Mouse (Mus musculus): ENCODE data around the gene Lamb3. TPM values are rescaled to one million over a fixed set of nuclear protein-coding genes. Genes with fewer than 3 reads are reported as not detected.
A peak's percentile ranks its signal among the peaks of the same experiment; 100 is the strongest.

The Lamb3 gene
- 0.58 and 0.62 TPM in 2 replicates for polyA plus RNA-seq (2015; fragmentation: Nextera tagmentation; extraction: Ambion mirVana)

DNA sequence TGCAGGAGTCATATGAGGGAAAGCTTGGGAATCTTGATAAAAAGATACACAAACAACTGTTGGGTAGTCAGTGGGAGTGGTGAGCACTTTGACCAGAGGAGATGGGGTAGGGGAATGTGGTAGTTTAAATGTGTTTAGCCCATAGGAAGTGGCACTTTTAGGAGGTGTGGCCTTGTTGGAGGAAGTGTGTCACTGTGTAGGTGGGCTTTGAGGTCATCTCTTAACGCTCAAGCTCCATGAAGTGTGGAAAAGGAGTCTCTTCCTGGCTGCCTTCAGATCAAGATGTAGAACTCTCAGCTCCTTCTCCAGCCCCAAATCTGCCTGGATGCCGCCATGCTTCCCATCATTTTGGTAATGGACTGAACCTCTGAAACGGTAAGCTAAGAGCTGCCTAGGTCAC is at the start of gene Lamb3:
TSS of gene Lamb3 (plus strand) at position 197 of the 400 bp plus-strand sequence.
- Histone ChIP-seq H3K36me3 (no peaks in the 10 kb centered on the region), H3K4me3 (replicated peaks) (no peak within 1 kb of the TSS), H3K27ac (no peak within 1 kb of the TSS), H3K9me3 (no peaks in the 10 kb centered on the region), H3K4me1 (replicated peaks) (no peaks in the 10 kb centered on the region), H3K4me2 (replicated peaks) (no peak within 1 kb of the TSS), H3K9ac (replicated peaks) (no peak within 1 kb of the TSS), H3K27me3 (no peaks in the 10 kb centered on the region)
- 89% methylated on average over 3 of the region's 3 CpGs for WGBS
- no peak for ATAC-seq

DNA sequence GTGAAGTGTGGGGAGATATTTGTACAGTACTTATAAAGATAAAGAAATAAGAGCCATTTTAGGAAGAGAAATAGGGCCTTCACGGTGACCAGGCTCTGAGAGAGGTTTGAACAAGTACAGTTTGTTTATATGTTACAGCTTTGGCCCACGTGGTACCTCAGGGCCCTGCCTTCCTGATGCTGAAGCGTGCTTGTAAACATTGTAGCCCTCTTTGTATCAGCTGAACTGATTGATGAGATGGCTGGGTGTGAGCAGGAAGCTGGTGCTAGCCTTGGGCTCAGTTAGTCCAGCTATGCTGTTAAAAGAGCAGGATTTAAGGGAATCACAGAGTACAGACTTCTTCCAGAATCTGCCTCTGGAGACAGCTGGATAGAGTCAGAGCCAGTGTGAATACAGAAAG is 48.3 kb upstream of the Lamb3 start:
- Histone ChIP-seq H3K27me3 (peaks cover 15% of the 10 kb centered on the region), H3K9ac (replicated peaks) (no peak overlapping the region), H3K4me2 (replicated peaks) (no peak overlapping the region), H3K9me3 (no peaks in the 10 kb centered on the region), H3K36me3 (no peaks in the 10 kb centered on the region), H3K4me3 (replicated peaks) (no peak overlapping the region), H3K4me1 (replicated peaks) (peaks cover 7% of the 10 kb centered on the region; the same call in 1 of the 2 replicates), H3K27ac (no peak overlapping the region)
- ATAC-seq: no peak
- 71% methylated on average over 3 of the region's 3 CpGs for WGBS

GRCm38 (mm10) chr1:193159613-193160012 is 47.9 kb upstream of the Lamb3 start:
- Histone ChIP-seq H3K4me1 (replicated peaks) (peaks cover 7% of the 10 kb centered on the region; the same call in 1 of the 2 replicates), H3K9ac (replicated peaks) (no peak overlapping the region), H3K4me3 (replicated peaks) (no peak overlapping the region), H3K36me3 (no peaks in the 10 kb centered on the region), H3K27ac (no peak overlapping the region), H3K9me3 (no peaks in the 10 kb centered on the region), H3K27me3 (peaks cover 11% of the 10 kb centered on the region), H3K4me2 (replicated peaks) (no peak overlapping the region)
- 44% methylated on average over 1 of the region's 1 CpGs for WGBS
- no peak for ATAC-seq

DNA sequence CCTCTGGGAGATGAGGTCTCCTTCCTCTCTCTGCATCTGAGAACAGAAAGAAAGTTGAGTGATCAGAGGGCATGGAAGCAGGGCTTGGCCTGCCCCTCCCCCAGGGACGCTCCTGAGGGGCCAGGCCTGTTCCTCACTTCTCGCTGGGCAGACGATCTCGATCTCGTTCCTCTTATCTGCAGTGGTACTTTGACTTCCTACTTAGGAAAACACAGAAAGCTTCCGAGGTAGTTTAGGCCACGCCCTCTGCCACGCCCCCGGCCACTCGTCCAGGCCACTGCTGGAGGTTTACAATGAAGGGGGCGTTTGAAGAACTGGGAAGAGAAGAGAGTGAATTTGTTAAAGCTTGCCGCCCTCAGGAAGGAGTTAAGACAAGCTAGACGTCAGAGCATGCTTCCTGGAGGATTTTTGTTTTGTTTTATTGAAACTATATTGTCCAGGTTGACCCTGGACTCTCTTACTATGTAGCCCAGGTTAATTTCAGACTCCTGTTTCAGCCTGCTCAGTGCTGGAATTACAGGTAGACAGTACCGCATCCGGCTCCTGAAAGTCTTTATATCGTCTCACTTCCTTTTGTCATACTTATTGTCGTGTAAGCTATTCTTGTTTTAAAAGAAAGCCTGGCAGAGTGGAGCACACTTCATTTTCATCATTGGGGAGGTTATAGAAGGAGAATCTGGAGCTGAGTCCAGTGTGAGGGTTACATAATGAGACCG is 47.0 kb upstream of the Lamb3 start:
- Histone ChIP-seq H3K4me3 (replicated peaks) (no peak overlapping the region), H3K4me2 (replicated peaks) (peak overlapping the region; percentile 29), H3K9me3 (no peaks in the 10 kb centered on the region), H3K27me3 (peaks cover 2% of the 10 kb centered on the region), H3K9ac (replicated peaks) (no peak overlapping the region), H3K27ac (no peak overlapping the region), H3K36me3 (no peaks in the 10 kb centered on the region), H3K4me1 (replicated peaks) (peaks cover 7% of the 10 kb centered on the region; the same call in 1 of the 2 replicates)
- WGBS: 16% methylated on average over 18 of the region's 18 CpGs
- no peak; the same call in 1 of the 2 replicates for ATAC-seq

GRCm38 (mm10) chr1:193167746-193168145 is 39.8 kb upstream of the Lamb3 start, which contains the start of gene A130010J15Rik:
Gene A130010J15Rik (plus strand): TSS chr1:193168046.
- no peak for ATAC-seq
- Histone ChIP-seq H3K36me3 (no peaks in the 10 kb centered on the region), H3K9me3 (no peaks in the 10 kb centered on the region), H3K4me3 (replicated peaks) (no peak within 1 kb of the TSS), H3K27ac (no peak within 1 kb of the TSS), H3K9ac (replicated peaks) (no peak within 1 kb of the TSS), H3K4me1 (replicated peaks) (peaks cover 19% of the 10 kb centered on the region), H3K27me3 (no peaks in the 10 kb centered on the region), H3K4me2 (replicated peaks) (no peak within 1 kb of the TSS)
- 91% methylated on average over 3 of the region's 3 CpGs for WGBS

GRCm38 (mm10) chr1:193169228-193169627 is 38.3 kb upstream of the Lamb3 start:
- Histone ChIP-seq H3K4me3 (replicated peaks) (no peak overlapping the region), H3K27ac (no peak overlapping the region), H3K9me3 (no peaks in the 10 kb centered on the region), H3K4me1 (replicated peaks) (peaks cover 24% of the 10 kb centered on the region), H3K36me3 (no peaks in the 10 kb centered on the region), H3K9ac (replicated peaks) (no peak overlapping the region), H3K27me3 (no peaks in the 10 kb centered on the region), H3K4me2 (replicated peaks) (no peak overlapping the region)
- ATAC-seq: no peak
- WGBS: 92% methylated on average over 7 of the region's 7 CpGs

DNA sequence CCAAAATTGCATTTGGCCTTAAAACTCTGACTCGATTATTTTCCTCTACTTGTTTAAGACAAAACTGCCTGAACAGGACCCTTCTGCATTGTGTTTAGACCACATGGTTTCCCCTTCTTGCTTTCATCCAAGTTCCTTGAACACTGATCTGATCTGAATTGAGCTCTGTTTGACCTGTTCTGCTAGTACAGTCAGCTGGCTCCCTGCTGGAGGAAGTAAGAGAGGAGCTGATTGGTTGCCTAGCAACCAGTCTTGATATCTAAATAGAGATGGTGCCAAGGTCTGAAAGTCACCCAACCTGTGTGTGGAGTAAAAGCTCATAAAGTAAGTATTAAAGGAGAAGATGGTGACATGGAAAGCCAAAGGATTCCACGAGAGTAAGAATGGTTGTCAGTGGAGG is 37.6 kb upstream of the Lamb3 start:
- Histone ChIP-seq H3K36me3 (no peaks in the 10 kb centered on the region), H3K27ac (no peak overlapping the region), H3K4me3 (replicated peaks) (no peak overlapping the region), H3K9ac (replicated peaks) (no peak overlapping the region), H3K4me2 (replicated peaks) (no peak overlapping the region), H3K27me3 (no peaks in the 10 kb centered on the region), H3K4me1 (replicated peaks) (peaks cover 31% of the 10 kb centered on the region), H3K9me3 (no peaks in the 10 kb centered on the region)
- WGBS: 74% methylated on average over 2 of the region's 2 CpGs
- no peak for ATAC-seq

DNA sequence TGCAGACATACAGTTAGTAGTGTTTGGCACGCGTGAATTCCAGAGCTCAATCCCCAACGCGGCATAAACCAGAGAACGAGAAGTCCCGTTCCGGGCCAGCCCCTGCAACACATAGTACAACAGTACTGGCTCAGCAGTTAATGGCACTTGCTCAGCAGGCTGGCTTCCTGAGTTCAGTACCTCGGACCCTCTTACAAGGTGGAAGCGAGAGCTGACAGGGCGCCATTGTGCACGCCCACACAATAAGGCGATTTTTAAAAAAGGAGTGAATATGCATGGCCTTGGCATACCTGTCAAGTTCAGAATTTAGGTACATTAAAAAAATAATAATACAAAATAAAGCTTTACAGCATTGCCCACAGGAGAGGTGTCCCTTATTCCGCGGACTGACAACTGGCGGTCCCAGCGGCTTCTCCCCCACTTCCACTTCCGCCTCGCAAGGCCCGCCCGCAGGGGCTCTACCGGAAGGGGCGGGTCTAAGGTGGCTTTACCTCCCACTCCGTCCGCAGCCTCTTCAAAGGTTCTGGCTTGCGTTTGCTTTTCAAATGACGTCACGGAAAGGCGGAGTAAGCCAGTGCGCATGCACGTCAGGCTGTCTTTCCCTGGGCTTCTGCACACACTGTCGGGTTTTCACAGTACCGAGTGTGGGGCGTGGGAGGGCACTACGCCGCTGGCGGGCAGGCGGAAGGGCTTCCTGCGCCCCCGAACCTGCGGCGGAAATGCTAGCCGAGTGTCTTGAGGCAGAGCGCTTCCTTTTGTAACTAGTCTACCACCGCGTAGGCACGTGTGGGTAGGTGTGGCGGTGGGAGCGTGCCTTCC is 34.3 kb upstream of the Lamb3 start:
- Histone ChIP-seq H3K27ac (peak overlapping the region; percentile 83), H3K4me3 (replicated peaks) (peak overlapping the region; percentile 83), H3K27me3 (no peaks in the 10 kb centered on the region), H3K4me1 (replicated peaks) (peaks cover 45% of the 10 kb centered on the region), H3K9me3 (no peaks in the 10 kb centered on the region), H3K36me3 (no peaks in the 10 kb centered on the region), H3K9ac (replicated peaks) (peak overlapping the region; percentile 87), H3K4me2 (replicated peaks) (peak overlapping the region; percentile 66)
- peak; percentile 99 for ATAC-seq
- WGBS: 2% methylated on average over 48 of the region's 48 CpGs

DNA sequence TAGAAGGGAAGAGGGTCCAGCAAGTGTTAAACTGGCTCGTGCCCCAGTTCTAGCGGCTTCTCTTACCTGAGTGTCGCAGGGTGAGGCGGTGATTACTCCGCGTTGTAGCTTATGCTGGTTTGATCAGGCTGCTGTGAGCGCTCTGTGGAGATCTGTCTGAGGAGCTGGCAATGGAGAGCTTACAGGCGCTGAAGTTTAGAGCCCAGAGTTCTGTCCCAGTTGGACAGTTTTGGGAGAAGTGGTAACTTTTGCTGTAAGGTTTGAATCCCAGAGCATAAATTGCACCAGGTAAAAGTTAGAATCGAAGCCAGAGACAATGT is 33.7 kb upstream of the Lamb3 start:
- no peak for ATAC-seq
- Histone ChIP-seq H3K9me3 (no peaks in the 10 kb centered on the region), H3K4me2 (replicated peaks) (peak overlapping the region; percentile 66), H3K27me3 (no peaks in the 10 kb centered on the region), H3K4me3 (replicated peaks) (peak overlapping the region; percentile 83), H3K36me3 (no peaks in the 10 kb centered on the region), H3K4me1 (replicated peaks) (peaks cover 45% of the 10 kb centered on the region), H3K9ac (replicated peaks) (peak overlapping the region; percentile 78), H3K27ac (peak overlapping the region; percentile 83)
- WGBS: 23% methylated on average over 9 of the region's 9 CpGs

DNA sequence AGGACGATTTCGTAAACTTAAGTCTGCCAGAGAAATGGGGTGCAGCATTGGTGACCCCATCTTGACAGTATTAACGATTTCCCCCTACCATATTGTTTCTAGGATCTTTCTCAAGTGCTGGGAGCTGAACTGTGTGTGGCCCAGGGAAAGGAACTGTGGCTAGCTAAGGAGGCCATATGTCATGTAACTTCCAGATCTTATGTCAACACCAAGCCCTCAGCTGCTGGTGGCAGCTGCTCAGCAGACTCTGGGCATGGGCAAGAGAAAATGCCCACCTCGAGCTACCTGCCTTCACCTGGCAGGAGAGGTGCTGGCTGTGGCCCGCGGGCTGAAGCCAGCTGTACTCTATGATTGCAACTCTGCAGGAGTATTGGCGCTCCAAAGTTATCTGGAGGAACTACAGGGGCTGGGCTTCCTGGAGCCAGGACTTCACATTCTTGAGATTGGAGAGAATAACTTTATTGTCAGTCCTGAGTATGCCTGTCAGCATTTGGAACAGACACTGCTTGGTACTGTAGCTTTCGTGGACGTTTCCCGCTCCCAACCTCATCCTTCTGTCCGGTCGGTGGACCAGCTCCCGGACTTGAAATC is 33.3 kb upstream of the Lamb3 start:
- no peaks in the 10 kb centered on the region for H3K9me3 ChIP-seq
- peaks cover 45% of the 10 kb centered on the region for H3K4me1 ChIP-seq (replicated peaks)
- no peak overlapping the region; the same call in 1 of the 2 replicates for H3K27ac ChIP-seq
- no peaks in the 10 kb centered on the region for H3K27me3 ChIP-seq
- H3K4me2 ChIP-seq (replicated peaks): peak overlapping the region; percentile 66
- peak overlapping the region; percentile 83 for H3K4me3 ChIP-seq (replicated peaks)
- ATAC-seq: no peak
- peak overlapping the region; percentile 78 for H3K9ac ChIP-seq (replicated peaks)
- WGBS: 94% methylated on average over 13 of the region's 13 CpGs
- H3K36me3 ChIP-seq: no peaks in the 10 kb centered on the region

GRCm38 (mm10) chr1:193181104-193181503 is 26.4 kb upstream of the Lamb3 start:
- Histone ChIP-seq H3K27me3 (no peaks in the 10 kb centered on the region), H3K4me3 (replicated peaks) (no peak overlapping the region), H3K9me3 (no peaks in the 10 kb centered on the region), H3K4me1 (replicated peaks) (peaks cover 3% of the 10 kb centered on the region; the same call in 1 of the 2 replicates), H3K27ac (no peak overlapping the region), H3K4me2 (replicated peaks) (no peak overlapping the region), H3K9ac (replicated peaks) (no peak overlapping the region), H3K36me3 (no peaks in the 10 kb centered on the region)
- ATAC-seq: no peak
- WGBS: 79% methylated on average over 3 of the region's 3 CpGs

DNA sequence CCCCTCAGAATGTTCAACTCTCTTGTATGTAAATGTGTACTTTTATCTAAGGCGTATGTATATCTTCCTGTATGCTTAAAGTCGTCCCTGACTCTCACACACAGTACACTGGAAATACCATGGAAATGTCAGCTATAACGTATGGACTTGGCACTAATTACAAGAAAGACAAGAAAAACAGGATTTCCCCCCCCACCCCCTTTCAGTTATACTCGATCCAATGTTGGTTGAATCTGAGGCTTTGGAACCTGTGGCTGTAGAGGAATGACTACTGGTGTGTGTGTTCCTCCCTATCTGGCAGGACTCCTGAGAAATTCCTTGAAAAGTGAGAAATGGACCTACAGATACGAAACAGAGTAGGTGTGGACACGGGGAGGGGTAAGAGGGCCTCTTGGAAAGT is 19.2 kb upstream of the Lamb3 start:
- H3K4me3 ChIP-seq (replicated peaks): no peak overlapping the region
- no peaks in the 10 kb centered on the region for H3K36me3 ChIP-seq
- H3K27ac ChIP-seq: no peak overlapping the region
- no peaks in the 10 kb centered on the region for H3K9me3 ChIP-seq
- no peak for ATAC-seq
- no peaks in the 10 kb centered on the region for H3K27me3 ChIP-seq
- H3K9ac ChIP-seq (replicated peaks): no peak overlapping the region
- WGBS: 89% methylated on average over 6 of the region's 6 CpGs
- H3K4me1 ChIP-seq (replicated peaks): peaks cover 13% of the 10 kb centered on the region
- no peak overlapping the region for H3K4me2 ChIP-seq (replicated peaks)

Data from midbrain, embryonic 13.5 days (tissue).